Mouse (Mus musculus) embryonic fibroblast, embryonic 13.5 days (primary cell): ENCODE data around the gene Rflna.

Source experiments
- CTCF ChIP-seq: IDR thresholded peaks from 2 replicates; pipeline ENCODE4 v1.5.1; 2011; ENCODE audit warnings: mild to moderate bottlenecking, control low read depth, low read length, moderate library complexity, borderline replicate concordance; ENCODE audit not compliant: insufficient read depth
- POLR2A ChIP-seq: IDR thresholded peaks from 2 replicates; pipeline ENCODE4 v1.6.1; 2011; ENCODE audit warnings: low read depth, mild to moderate bottlenecking, control low read depth, low read length, moderate library complexity

DNA sequence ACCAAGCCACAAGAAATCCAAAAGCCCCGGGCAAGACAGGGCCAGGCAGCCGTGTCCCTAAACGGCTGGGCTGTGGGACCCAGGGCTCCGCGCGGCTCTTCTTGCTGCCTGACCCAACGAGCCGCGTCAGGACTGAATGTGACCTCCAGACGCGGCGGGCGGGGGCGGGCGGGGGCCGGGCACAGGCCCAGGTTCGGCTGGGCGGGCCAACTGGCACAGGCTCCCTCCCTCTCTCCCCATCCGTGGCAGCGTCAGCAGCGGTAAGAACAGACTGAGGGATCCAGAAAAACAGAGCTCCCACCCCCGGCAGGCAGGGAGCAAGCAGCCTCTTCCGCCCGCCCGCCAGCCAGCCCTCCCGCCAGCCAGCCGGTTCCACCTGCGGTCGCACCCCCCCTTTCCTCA is 55.2 kb downstream of the Rflna start:
- TF ChIP-seq POLR2A = peak; percentile 49
- no peak for TF ChIP-seq CTCF
